Mouse (Mus musculus) forebrain, embryonic 12.5 days (tissue): ENCODE results near the gene Zhx3. TPM values are rescaled to one million over a fixed set of nuclear protein-coding genes. Genes with fewer than 3 reads are reported as not detected.
A peak's percentile ranks its signal among the peaks of the same experiment; 100 is the strongest.

ENCODE experiments used
- ATAC-seq: fragments of 200-750 bp; cut with Nextera tagmentation; 2 replicates; pipeline ENCODE4 v1.8.0; 2017; ENCODE audit warnings: moderate TSS enrichment; ENCODE audit not compliant: low FRiP score
- H3K27ac ChIP-seq: fragments of 300-500 bp; sonication (generic); 2 replicates; pipeline ENCODE4 v1.5.1; 2016; ENCODE audit warnings: mild to moderate bottlenecking
- H3K27me3 ChIP-seq: fragments of 300-500 bp; sonication (generic); 2 replicates; pipeline ENCODE4 v1.6.1; 2016; ENCODE audit warnings: mild to moderate bottlenecking
- H3K36me3 ChIP-seq: fragments of 300-500 bp; sonication (generic); replicated peaks from 2 replicates; pipeline ENCODE4 v1.6.1; 2016; ENCODE audit warnings: mild to moderate bottlenecking
- H3K4me1 ChIP-seq: fragments of 300-500 bp; sonication (generic); 2 replicates; pipeline ENCODE4 v1.6.1; 2016
- H3K4me2 ChIP-seq: fragments of 300-500 bp; sonication (generic); 2 replicates; pipeline ENCODE4 v1.6.1; 2016; ENCODE audit warnings: mild to moderate bottlenecking, moderate library complexity
- H3K4me3 ChIP-seq: fragments of 300-500 bp; sonication (generic); replicated peaks from 2 replicates; pipeline ENCODE4 v1.5.1; 2016; ENCODE audit warnings: mild to moderate bottlenecking
- H3K9ac ChIP-seq: fragments of 300-500 bp; sonication (generic); 2 replicates; pipeline ENCODE4 v1.6.1; 2016; ENCODE audit warnings: mild to moderate bottlenecking
- H3K9me3 ChIP-seq: fragments of 300-500 bp; sonication (generic); 2 replicates; pipeline ENCODE4 v1.6.1; 2016
- WGBS: fragments of 180-500 bp; shearing (Covaris S2); methylation state at CpG from one replicate; pipeline ENCODE4 v1.1.7; 2016; 5-methylcytosine and 5-hydroxymethylcytosine counted together
- polyA plus RNA-seq: library from polyadenylated mRNA; unstranded; fragments of >200 nt; fragmentation: Nextera tagmentation; extraction: Ambion mirVana; gene quantifications from 2 replicates; pipeline ENCODE4 v1.2.1, GENCODE M21; 2016

Zhx3 gene
- polyA plus RNA-seq, 1 experiment from 2014 or later, result 16.0 TPM

DNA sequence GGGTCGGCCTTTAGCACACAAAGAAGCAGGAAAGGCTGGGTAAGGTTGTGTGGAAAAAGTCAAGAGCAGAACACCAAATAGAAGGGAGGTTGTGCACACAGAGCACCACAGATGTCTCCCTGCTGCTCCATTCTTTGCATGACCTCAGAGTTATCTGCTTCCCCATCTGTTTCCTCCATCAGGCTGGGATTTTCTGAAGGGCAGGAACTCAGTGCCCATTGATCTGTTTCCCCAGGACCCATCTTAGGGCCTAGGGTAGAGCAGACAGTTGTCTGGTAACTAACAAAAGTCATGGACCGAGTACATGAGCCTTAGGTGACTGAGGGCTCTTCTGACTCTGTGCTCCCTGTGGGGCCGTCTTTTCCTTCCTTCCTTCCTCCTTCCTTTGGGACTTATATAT, 131.2 kb downstream of the Zhx3 start:
- H3K4me2 ChIP-seq, result no peak overlapping the region
- no peaks in the 10 kb centered on the region for H3K27me3 ChIP-seq
- H3K9me3 ChIP-seq, result no peaks in the 10 kb centered on the region
- peaks cover 42% of the 10 kb centered on the region for H3K4me1 ChIP-seq
- no peak for ATAC-seq
- H3K36me3 ChIP-seq, result peaks cover 41% of the 10 kb centered on the region
- 83% methylated on average over 3 of the region's 3 CpGs for WGBS
- H3K4me3 ChIP-seq, result no peak overlapping the region
- no peak overlapping the region for H3K9ac ChIP-seq
- H3K27ac ChIP-seq, result 0 out of 2 replicates have a peak overlapping the region, but pooled peaks have one; percentile 21

DNA sequence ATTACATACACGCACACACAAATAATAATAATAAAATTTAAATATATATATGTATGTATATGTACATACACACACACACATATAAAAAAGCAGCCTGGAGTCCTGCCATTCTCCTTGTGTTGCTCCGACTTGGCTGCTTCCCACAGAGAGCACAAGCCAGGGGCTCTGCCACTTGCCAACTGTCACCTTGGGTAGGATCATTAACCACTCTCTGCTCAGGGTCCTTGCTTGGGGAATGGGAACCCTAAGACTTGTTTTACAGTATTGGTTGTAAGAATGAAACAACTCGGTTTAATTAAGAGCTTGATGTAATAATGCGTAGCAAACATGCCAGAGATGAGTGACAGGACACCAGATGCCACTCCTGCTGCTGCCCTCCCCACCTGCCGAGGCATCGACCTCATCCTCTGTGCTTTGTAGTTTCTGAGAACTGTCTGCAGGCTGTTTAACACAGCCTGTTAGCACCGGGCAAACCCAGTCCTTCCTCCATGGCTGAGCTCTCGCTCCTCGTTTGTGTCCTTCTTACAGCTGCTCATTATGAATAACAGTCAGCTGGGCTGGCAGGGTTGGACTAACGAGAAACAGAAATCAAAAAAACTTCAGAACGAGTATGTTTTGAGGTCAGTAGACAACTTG, 132.2 kb downstream of the Zhx3 start:
- Histone ChIP-seq H3K9ac (no peak overlapping the region), H3K4me3 (no peak overlapping the region), H3K4me2 (no peak overlapping the region), H3K4me1 (peaks cover 49% of the 10 kb centered on the region), H3K27ac (peak overlapping the region; percentile 59), H3K27me3 (no peaks in the 10 kb centered on the region), H3K36me3 (peaks cover 41% of the 10 kb centered on the region), H3K9me3 (no peaks in the 10 kb centered on the region)
- peak; percentile 59; the same call in 1 of the 2 replicates for ATAC-seq
- 56% methylated on average over 11 of the region's 11 CpGs for WGBS

DNA sequence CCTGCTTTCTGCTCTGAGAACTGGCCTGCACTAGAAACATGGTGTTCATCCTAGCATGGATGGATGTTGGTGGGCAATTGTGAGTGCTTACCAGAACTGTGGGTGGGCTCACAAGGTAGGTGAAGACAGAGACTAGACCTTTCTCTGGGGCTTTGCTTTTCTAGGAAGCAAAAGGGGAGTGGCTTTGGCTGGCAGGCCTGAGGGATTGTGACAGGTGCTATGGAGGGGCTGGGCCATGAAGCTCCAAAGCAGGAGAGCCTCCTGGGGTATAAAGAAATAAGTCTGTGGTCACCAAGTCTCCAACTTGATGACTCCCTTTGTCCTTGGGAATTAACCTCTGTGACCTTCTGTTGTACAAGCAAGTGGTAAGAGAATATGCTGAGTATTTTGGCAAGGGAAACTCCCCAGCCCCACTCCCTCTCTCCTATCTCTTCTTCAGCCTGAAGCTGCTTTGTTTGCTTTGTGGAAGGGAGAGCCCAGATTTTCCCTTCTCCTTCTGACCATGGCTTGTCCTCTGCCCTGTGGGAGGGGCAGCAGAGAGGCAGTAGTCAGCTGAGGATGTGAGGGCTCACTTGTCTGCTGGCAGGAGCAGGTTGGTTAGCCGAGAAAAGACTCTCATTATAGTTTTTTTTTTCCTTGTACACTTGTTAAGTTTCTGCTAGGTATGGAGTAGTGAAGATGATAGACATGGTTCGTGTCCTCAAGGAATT, 133.0 kb downstream of the Zhx3 start:
- no peak overlapping the region for H3K9ac ChIP-seq
- no peaks in the 10 kb centered on the region for H3K9me3 ChIP-seq
- H3K36me3 ChIP-seq, result peaks cover 49% of the 10 kb centered on the region
- ATAC-seq, result peak; percentile 24; the same call in 1 of the 2 replicates
- no peak overlapping the region for H3K4me3 ChIP-seq
- no peak overlapping the region for H3K4me2 ChIP-seq
- H3K27ac ChIP-seq, result 0 out of 2 replicates have a peak overlapping the region, but pooled peaks have one; percentile 46
- H3K4me1 ChIP-seq, result peaks cover 57% of the 10 kb centered on the region
- whole genome bisulfite sequencing, result 57% methylated on average over 2 of the region's 2 CpGs
- no peaks in the 10 kb centered on the region for H3K27me3 ChIP-seq

DNA sequence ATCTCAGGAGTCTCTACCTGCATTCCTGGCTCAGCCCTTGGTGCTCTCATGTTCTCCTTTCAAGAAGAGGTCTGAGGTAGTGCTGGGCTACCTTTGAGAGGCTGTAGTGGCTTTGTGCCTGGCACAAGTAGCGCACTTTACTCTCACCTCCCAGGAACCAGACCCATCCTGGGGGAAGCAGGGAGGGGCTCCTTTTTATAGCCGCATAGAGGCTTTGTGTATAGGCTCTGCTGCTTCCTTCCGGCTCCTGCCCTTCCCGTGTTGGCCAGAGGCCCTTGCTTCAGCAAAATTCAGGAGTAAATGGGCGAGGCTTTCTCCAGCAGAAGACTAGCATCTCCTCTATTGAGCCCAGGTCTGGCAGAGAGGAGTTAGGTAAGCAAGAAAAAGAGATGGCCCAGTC, 134.4 kb downstream of the Zhx3 start:
- H3K9ac ChIP-seq, result no peak overlapping the region
- no peak for ATAC-seq
- no peak overlapping the region for H3K4me2 ChIP-seq
- H3K36me3 ChIP-seq, result peaks cover 61% of the 10 kb centered on the region
- no peak overlapping the region for H3K4me3 ChIP-seq
- no peaks in the 10 kb centered on the region for H3K27me3 ChIP-seq
- WGBS, result 79% methylated on average over 5 of the region's 5 CpGs
- H3K4me1 ChIP-seq, result peaks cover 71% of the 10 kb centered on the region
- no peak overlapping the region for H3K27ac ChIP-seq
- H3K9me3 ChIP-seq, result no peaks in the 10 kb centered on the region

DNA sequence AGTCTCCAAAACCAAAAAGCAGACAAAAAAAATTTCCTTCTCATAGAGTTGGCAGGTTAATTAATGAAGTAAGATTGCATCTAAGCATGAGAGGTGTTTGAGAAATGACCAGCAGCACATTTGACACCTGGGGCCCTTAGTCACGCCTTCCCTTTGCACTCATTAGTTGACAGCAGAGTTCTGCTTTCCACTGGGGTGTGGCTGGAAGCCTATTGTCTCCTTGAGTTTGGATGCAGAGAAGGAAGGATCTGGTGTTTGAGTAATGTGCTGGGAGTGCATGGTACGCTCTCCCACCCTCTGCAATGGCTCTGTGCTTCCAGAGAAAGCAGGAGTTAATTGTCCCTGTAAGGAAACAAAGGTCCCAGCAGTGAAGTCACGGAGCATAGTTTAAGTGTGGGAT, 136.3 kb downstream of the Zhx3 start:
- WGBS, result 91% methylated on average over 3 of the region's 3 CpGs
- Histone ChIP-seq H3K4me3 (no peak overlapping the region), H3K9ac (no peak overlapping the region), H3K27ac (no peak overlapping the region), H3K4me1 (peaks cover 83% of the 10 kb centered on the region), H3K36me3 (peaks cover 57% of the 10 kb centered on the region), H3K27me3 (no peaks in the 10 kb centered on the region), H3K4me2 (no peak overlapping the region), H3K9me3 (no peaks in the 10 kb centered on the region)
- ATAC-seq, result no peak

DNA sequence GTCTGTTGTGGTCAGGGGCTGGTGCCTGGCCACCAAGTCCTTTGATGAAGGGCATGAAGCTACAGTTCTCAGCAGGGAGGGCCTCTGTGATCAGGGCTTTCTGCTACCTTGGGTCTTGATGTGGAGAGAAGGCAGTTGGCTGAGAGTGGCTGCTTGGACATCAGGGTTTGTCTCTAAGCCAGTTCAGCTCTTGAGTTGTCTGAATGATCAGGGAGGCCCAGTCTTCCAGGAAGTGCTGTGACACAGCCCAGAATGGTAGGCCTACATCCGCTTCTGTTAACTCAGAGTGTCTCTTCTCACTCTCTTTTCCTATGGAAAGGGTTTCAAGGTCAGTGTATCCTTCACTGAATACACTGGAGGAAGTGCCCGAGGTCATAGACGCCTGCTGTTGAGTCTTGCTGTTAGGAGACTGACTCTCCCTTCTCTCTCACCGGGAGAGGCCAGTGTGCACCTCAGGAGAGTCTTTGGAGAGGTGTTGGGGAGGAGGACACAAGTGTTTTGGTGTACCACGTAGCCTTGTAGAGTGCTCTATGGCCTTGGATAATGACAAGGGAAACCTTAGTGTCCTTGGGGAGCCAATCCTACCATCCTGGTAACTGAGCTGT, 137.0 kb downstream of the Zhx3 start:
- H3K27me3 ChIP-seq, result no peaks in the 10 kb centered on the region
- H3K36me3 ChIP-seq, result peaks cover 57% of the 10 kb centered on the region
- H3K27ac ChIP-seq, result no peak overlapping the region
- H3K4me1 ChIP-seq, result peaks cover 78% of the 10 kb centered on the region
- no peak overlapping the region for H3K4me3 ChIP-seq
- H3K9me3 ChIP-seq, result no peaks in the 10 kb centered on the region
- no peak for ATAC-seq
- H3K9ac ChIP-seq, result no peak overlapping the region
- H3K4me2 ChIP-seq, result no peak overlapping the region
- WGBS, result 96% methylated on average over 5 of the region's 5 CpGs

DNA sequence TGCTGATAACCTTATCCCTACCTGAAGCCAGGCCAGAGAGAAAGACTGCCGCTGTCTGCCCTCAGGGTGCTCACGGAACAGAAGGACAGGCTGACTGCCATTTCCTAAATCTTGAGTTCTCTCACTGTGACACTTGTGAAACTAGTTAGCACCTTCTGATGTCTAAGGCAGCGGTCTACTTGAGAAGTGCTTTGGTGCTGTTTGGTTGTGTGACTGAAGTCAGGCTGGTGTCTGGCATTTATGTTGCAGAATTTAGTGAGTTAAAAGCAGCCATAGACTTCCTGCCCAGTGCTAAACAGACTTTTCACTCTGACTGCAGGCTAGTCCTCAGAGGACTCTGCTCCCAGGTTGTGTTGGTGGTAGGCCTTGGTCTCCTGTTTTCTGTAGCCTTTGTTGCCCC, 138.5 kb downstream of the Zhx3 start:
- Histone ChIP-seq H3K36me3 (peaks cover 50% of the 10 kb centered on the region), H3K27ac (no peak overlapping the region), H3K27me3 (peaks cover 8% of the 10 kb centered on the region; the same call in 1 of the 2 replicates), H3K4me3 (peak overlapping the region; percentile 93), H3K4me1 (peaks cover 73% of the 10 kb centered on the region), H3K9me3 (no peaks in the 10 kb centered on the region), H3K9ac (no peak overlapping the region), H3K4me2 (0 out of 2 replicates have a peak overlapping the region, but pooled peaks have one; percentile 81)
- no peak for ATAC-seq
- whole genome bisulfite sequencing, result 92% methylated on average over 3 of the region's 3 CpGs

DNA sequence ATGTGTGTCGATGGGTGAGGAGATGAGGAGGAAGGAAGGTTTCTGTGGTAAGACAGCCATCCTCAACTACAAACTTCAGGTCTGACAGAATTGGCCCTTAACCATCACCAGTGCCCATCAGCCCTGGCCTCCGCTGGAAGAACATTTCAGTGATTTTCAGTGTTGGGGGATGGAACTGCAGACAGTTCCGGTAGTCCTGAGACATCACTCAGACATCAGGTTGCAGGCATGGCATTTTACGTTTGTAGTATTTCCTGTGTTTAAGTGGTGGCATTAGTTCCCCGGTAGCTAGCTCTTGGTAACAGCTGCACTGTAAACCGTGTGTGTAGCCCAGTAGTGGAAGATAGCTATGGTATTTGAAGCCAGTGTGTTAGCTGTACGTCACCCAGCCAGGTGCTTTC, 139.7 kb downstream of the Zhx3 start:
- H3K4me2 ChIP-seq, result peak overlapping the region; percentile 81
- peaks cover 8% of the 10 kb centered on the region; the same call in 1 of the 2 replicates for H3K27me3 ChIP-seq
- 74% methylated on average over 7 of the region's 7 CpGs for WGBS
- peaks cover 61% of the 10 kb centered on the region for H3K4me1 ChIP-seq
- no peak overlapping the region for H3K27ac ChIP-seq
- H3K36me3 ChIP-seq, result peaks cover 38% of the 10 kb centered on the region
- H3K9ac ChIP-seq, result peak overlapping the region; percentile 100
- peak overlapping the region; percentile 93 for H3K4me3 ChIP-seq
- H3K9me3 ChIP-seq, result no peaks in the 10 kb centered on the region
- no peak for ATAC-seq

DNA sequence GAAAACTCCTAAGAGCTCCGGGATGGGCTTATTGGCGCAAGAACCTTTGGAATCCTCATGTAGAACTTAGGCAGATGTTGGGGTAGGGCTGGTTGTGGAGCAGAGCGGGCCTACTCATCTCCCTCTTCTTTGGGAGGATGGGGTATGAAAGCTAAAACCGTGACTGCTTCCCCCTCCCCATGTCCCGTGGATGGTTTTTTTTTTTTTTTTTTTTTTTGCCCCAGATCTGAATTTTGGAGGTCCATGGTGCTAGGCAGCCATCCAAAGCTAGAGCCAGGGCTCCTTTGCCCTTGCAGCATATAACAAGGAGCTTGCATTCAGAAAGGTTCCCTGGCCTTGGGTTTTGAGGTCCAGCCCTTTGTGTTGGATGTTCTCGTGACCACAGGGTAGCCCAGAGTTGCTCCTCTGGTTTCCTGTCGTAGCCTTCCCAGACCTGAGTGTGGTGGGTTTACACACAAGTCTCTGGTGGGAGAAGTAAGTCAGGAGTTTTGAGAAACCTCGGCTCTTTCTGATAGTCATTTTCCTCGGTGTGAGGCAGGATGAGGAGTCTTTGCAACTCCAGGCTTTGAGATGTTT, 140.3 kb downstream of the Zhx3 start:
- peaks cover 56% of the 10 kb centered on the region for H3K4me1 ChIP-seq
- no peak for ATAC-seq
- peaks cover 8% of the 10 kb centered on the region; the same call in 1 of the 2 replicates for H3K27me3 ChIP-seq
- H3K4me2 ChIP-seq, result peak overlapping the region; percentile 81
- peaks cover 37% of the 10 kb centered on the region for H3K36me3 ChIP-seq
- H3K4me3 ChIP-seq, result peak overlapping the region; percentile 93
- no peaks in the 10 kb centered on the region for H3K9me3 ChIP-seq
- H3K9ac ChIP-seq, result peak overlapping the region; percentile 100
- WGBS, result 55% methylated on average over 9 of the region's 9 CpGs
- H3K27ac ChIP-seq, result no peak overlapping the region

DNA sequence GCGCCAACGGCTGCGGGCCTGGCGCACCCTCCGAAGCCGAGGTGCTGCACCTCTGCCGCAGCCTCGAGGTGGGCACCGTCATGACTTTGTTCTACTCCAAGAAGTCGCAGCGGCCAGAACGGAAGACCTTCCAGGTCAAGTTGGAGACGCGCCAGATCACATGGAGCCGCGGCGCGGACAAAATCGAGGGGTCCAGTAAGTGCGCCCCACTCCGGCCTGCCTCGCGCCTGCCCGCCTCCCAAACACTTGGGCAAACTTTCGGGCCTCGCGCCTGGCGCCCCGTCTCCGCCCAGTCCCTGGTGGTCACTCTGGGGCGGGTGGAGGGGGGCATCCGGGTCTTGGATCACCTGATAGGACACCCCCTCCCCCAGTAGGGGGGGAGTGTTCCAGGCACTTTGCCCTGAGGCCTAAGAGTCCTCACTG, 140.9 kb downstream of the Zhx3 start:
- Histone ChIP-seq H3K4me1 (peaks cover 59% of the 10 kb centered on the region), H3K4me2 (peak overlapping the region; percentile 81), H3K27me3 (peaks cover 8% of the 10 kb centered on the region; the same call in 1 of the 2 replicates), H3K27ac (peak overlapping the region; percentile 98), H3K9ac (peak overlapping the region; percentile 100), H3K9me3 (no peaks in the 10 kb centered on the region), H3K36me3 (peaks cover 33% of the 10 kb centered on the region), H3K4me3 (peak overlapping the region; percentile 93)
- WGBS, result under 1% methylated on average over 32 of the region's 32 CpGs
- peak; percentile 22 for ATAC-seq

DNA sequence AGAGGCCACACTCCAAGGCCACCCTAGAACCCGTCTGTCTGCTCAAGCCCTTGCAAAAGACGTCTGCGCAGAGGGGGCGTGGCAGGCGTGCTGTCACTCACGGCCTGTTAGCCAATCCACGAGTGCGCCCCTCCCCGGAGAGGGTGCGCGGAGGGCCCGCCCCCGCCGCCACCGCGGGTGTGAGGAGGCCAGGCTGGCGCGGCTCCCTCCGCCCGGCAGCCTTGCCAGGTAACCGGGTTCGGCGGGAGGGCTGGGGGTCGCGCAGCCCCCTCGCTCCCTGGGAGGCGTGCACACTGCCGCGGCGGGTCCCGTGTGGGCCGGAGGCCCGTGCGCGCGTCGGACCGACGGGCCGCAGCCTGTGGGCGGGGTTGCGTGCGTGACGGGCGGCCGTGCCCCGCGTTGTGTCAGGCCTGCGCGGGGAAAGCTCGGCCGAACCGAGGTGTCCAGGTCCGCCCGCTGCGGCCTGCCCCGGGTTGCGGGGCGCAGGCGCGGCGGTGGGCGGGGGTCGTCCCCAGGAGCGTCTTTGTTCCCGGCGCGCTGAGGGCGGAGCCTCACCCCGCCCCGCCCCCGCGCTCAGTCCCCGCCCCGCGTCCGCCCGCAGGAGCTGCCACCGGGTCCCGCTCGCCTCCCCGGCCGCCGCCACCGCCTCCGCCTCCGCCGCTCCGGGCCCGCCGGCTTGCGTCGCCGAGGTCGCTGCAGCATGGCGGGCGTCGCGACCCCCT, 141.5 kb downstream of the Zhx3 start, which contains the start of gene Plcg1:
TSS of gene Plcg1 (plus strand) at position 184 of the 722 bp plus-strand sequence.
- peaks cover 62% of the 10 kb centered on the region for H3K4me1 ChIP-seq
- WGBS, result under 1% methylated on average over 70 of the region's 99 CpGs
- H3K9ac ChIP-seq, result peak within 1 kb of the TSS; percentile 100
- peaks cover 27% of the 10 kb centered on the region for H3K36me3 ChIP-seq
- peak; percentile 95 for ATAC-seq
- H3K27ac ChIP-seq, result peak within 1 kb of the TSS; percentile 98
- peak within 1 kb of the TSS; percentile 81 for H3K4me2 ChIP-seq
- no peaks in the 10 kb centered on the region for H3K9me3 ChIP-seq
- H3K27me3 ChIP-seq, result peaks cover 8% of the 10 kb centered on the region; the same call in 1 of the 2 replicates
- peak within 1 kb of the TSS; percentile 93 for H3K4me3 ChIP-seq
